Mouse (Mus musculus) cerebellum, adult 2 months (tissue): Measurements from ENCODE around the gene Fam227a. TPM values are rescaled to one million over a fixed set of nuclear protein-coding genes. Genes with fewer than 3 reads are reported as not detected.

Experiments
- DNase-seq, 2 experiments: peaks; one replicate each; pipeline ENCODE4 v3.0.0; 2021
- H3K27ac ChIP-seq: fragments of 200-500 bp; 2 replicates; pipeline ENCODE4 v1.5.1; 2012; ENCODE audit warnings: low read length, control low read depth, inconsistent platforms; ENCODE audit not compliant: insufficient read depth
- H3K27me3 ChIP-seq: fragments of 200-500 bp; 2 replicates; pipeline ENCODE4 v1.6.1; 2012; ENCODE audit warnings: inconsistent platforms, mild to moderate bottlenecking, low read length, moderate library complexity; ENCODE audit not compliant: control insufficient read depth, insufficient read depth
- H3K4me1 ChIP-seq: fragments of 200-500 bp; 2 replicates; pipeline ENCODE4 v1.6.1; 2011; ENCODE audit warnings: low read length; ENCODE audit not compliant: control insufficient read depth, insufficient read depth
- H3K4me3 ChIP-seq: fragments of 200-500 bp; replicated peaks from 2 replicates; pipeline ENCODE3; 2011; ENCODE audit warnings: mild to moderate bottlenecking, low read depth, low read length, control low read depth; ENCODE audit not compliant: insufficient read depth
- CTCF ChIP-seq: fragments of 200-500 bp; IDR thresholded peaks from 2 replicates; pipeline ENCODE4 v1.5.1; 2011; ENCODE audit warnings: low read depth, mild to moderate bottlenecking, control low read depth, low read length, moderate library complexity, borderline replicate concordance; ENCODE audit not compliant: insufficient read depth
- POLR2A ChIP-seq: fragments of 200-500 bp; IDR thresholded peaks from 2 replicates; pipeline ENCODE4 v1.6.1; 2011; ENCODE audit warnings: low read length, control low read depth, borderline replicate concordance; ENCODE audit not compliant: insufficient read depth
- WGBS: fragments of 180-500 bp; shearing (Covaris S2); methylation state at CpG from one replicate; pipeline ENCODE4 v1.1.7; 2018; 5-methylcytosine and 5-hydroxymethylcytosine counted together
- polyA plus RNA-seq: library from polyadenylated mRNA; depleted of rRNA; stranded (reverse); fragments of >200 nt; gene quantifications from 2 replicates; pipeline ENCODE4 v1.2.3, GENCODE M21; 2012

The Fam227a gene
- polyA plus RNA-seq, 1 experiment, result 8.5 TPM

- H3K4me1 ChIP-seq, result no peaks in the 10 kb centered on the region
- WGBS, result under 1% methylated on average over 37 of the region's 37 CpGs
- no peaks in the 10 kb centered on the region for H3K27me3 ChIP-seq
- peak overlapping the region; percentile 81 for H3K4me3 ChIP-seq
- no peak overlapping the region; the same call in 1 of the 2 replicates for H3K27ac ChIP-seq
- no peak for DNase-seq
- TF ChIP-seq POLR2A, result no peak
- no peak for TF ChIP-seq CTCF
Observed at GRCm38 (mm10) chr15:79670972-79671299, 12.2 kb upstream of the Fam227a start.

DNA sequence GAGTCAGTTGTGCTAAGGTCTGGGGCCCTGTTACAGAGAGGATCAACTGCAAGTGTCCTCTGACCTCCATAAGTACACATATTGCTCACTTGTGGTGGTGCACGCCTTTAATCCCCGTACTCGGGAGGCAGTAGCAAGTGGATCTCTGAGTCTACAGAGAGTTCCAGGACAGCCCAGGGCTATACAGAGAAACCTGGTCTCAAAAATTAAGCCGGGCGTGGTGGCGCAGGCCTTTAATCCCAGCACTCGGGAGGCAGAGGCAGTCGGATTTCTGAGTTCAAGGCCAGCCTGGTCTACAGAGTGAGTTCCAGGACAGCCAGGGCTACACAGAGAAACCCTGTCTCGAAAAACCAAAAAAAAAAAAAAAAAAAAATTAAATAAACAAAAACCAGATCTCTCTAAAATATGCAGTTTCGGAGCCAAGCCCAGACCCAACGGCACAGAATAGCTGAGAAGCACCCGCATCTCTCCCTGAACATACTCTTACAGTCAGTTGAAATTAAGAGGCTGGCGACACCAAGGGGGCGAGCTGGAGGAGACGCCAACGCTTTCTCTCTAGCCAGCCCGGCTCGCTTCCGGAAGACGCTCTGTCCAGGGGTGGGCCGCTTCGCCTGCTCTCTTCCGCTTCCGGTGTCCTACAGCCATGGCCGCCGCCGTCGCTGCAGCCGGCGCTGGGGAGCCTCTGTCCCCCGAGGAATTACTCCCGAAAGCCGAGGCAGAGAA, 11.7 kb upstream of the Fam227a start, which contains the start of gene Tomm22:
Gene Tomm22 (plus strand): TSS at position 613 of the 723 bp plus-strand sequence.
- Histone ChIP-seq H3K4me1 (no peaks in the 10 kb centered on the region), H3K27me3 (no peaks in the 10 kb centered on the region), H3K27ac (no peak within 1 kb of the TSS; the same call in 1 of the 2 replicates), H3K4me3 (peak within 1 kb of the TSS; percentile 81)
- 18% methylated on average over 33 of the region's 33 CpGs for WGBS
- TF ChIP-seq POLR2A (peak; percentile 70), CTCF (peak; percentile 55)
- DNase-seq, result peak; percentile 89 to 91

- H3K4me3 ChIP-seq, result no peak overlapping the region
- H3K27ac ChIP-seq, result no peak overlapping the region
- TF ChIP-seq POLR2A, result no peak
- no peak for TF ChIP-seq CTCF
- no peak for DNase-seq
- H3K4me1 ChIP-seq, result no peaks in the 10 kb centered on the region
- H3K27me3 ChIP-seq, result no peaks in the 10 kb centered on the region
- 59% methylated on average over 10 of the region's 10 CpGs for WGBS
Observed at GRCm38 (mm10) chr15:79669195-79669594, 10.4 kb upstream of the Fam227a start.

- TF ChIP-seq POLR2A (no peak), CTCF (no peak)
Observed at GRCm38 (mm10) chr15:79664666-79665065, 5.9 kb upstream of the Fam227a start.

DNA sequence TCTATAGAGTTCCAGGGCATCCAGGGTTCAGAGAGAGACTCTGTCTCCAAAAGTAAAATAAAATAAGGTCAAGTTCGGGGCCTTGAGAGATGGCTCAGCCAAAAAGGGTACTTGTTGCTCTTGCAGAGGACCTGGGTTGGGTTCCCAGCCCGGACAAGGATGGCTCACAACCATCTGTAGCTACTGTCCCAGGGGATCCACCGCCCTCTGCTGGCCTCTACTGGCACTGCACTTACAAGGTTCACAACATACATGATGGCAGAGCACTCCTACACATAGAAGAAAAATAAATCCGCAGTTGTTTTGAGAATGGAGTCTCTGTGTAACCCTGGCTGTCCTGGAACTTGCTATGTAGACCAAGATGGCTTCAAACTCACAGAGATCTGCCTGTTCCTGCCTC, 3.1 kb upstream of the Fam227a start:
- TF ChIP-seq CTCF, result peak; percentile 43; the same call in 1 of the 2 replicates
- no peak for TF ChIP-seq POLR2A
- H3K4me1 ChIP-seq, result no peaks in the 10 kb centered on the region
- no peak overlapping the region for H3K4me3 ChIP-seq
- DNase-seq, result no peak
- no peak overlapping the region for H3K27ac ChIP-seq
- no peaks in the 10 kb centered on the region for H3K27me3 ChIP-seq
- WGBS, result 75% methylated on average over 4 of the region's 4 CpGs

More at GRCm38 (mm10) chr15:79664666-79665065, 5.9 kb upstream of the Fam227a start:
- no peak for DNase-seq
- Histone ChIP-seq H3K4me1 (no peaks in the 10 kb centered on the region), H3K4me3 (no peak overlapping the region), H3K27ac (no peak overlapping the region), H3K27me3 (no peaks in the 10 kb centered on the region)
- 88% methylated on average over 8 of the region's 8 CpGs for WGBS

DNA sequence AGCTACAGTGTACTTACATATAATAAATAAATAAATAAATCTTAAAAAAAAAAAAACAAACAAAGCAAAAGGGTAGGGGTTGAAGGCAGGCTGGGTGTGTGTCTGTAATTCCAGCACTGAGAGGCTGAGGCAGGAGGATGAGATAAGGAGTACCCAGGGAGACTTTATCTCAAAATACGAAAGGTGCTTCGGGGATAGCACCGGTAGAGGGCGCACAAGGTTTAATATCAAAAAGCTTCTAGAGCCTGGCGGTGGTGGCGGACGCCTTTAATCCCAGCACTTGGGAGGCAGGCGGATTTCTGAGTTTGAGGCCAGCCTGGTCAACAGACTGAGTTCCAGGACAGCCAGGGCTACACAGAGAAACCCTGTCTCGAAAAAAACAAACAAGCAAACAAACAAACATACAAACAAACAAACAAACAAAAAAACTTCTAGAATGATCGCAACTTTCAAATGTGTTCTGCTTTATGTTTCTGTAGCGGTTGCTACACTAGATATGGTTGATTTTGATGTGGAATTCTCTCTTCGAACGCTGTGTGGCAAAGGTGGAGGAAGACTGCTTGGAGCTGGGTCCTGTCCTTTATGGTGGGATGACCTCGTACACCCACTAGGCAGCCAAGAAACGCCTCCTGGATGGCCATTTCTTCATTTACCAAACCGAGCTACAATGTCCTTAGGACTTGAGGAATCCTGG, 772 bp downstream of the Fam227a start:
- DNase-seq, result peak; percentile 84 to 90
- no peaks in the 10 kb centered on the region for H3K4me1 ChIP-seq

DNA sequence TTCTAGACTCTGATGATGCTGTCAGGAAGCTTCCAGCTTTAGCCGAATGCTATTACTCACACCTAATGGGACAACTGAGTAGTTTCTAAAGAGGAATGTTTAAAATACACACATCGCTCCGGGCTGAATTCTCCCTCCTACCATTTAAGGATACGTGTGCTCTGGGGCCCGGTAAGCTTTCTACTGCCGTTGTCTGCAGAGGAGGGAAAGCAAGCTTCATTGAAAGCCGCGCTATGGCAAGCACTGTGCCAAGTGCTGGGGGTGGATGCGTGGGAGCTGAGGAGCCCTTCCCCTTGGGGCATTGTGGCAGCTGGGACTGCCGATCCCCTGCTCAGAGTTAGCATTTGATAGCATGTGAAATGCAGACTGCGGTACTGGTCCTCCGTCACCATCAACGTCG, 2.3 kb downstream of the Fam227a start:
- no peaks in the 10 kb centered on the region for H3K4me1 ChIP-seq
- H3K27me3 ChIP-seq, result no peaks in the 10 kb centered on the region
- TF ChIP-seq CTCF (no peak), POLR2A (no peak)
- no peak overlapping the region for H3K27ac ChIP-seq
- no peak for DNase-seq
- no peak overlapping the region for H3K4me3 ChIP-seq
- WGBS, result 81% methylated on average over 14 of the region's 14 CpGs

More for the DNA sequence above, 772 bp downstream of the Fam227a start:
- Histone ChIP-seq H3K27me3 (no peaks in the 10 kb centered on the region), H3K27ac (peak overlapping the region; percentile 95), H3K4me3 (peak overlapping the region; percentile 87)
- peak; percentile 57; the same call in 1 of the 2 replicates for TF ChIP-seq CTCF
- no peak for TF ChIP-seq POLR2A
- 2% methylated on average over 16 of the region's 16 CpGs for WGBS

DNA sequence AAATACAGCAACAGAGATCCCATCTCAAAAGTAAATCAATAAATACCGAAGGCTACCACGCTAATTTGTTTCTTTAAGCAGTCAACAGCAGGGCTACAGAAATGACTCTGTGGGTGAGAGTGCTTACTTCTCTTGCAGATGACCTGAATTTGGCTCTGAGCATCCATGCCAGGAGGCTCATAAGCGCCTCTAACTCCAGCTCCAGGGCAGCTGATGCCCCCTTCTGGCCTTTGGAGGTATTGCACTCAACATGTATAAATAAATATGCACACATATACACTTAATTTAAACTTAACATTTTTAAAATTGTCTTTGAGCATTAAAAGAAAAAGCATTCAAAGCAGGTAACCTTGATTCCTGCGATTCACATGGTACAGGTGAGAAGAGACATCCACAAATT, 7.3 kb downstream of the Fam227a start:
- H3K4me3 ChIP-seq, result no peak overlapping the region
- H3K4me1 ChIP-seq, result no peaks in the 10 kb centered on the region
- no peak overlapping the region for H3K27ac ChIP-seq
- TF ChIP-seq CTCF (peak; percentile 28; the same call in 1 of the 2 replicates), POLR2A (no peak)
- DNase-seq, result no peak
- H3K27me3 ChIP-seq, result no peaks in the 10 kb centered on the region
- 79% methylated on average over 4 of the region's 4 CpGs for WGBS
